Mouse (Mus musculus): ENCODE results near the gene Hsd17b6. TPM values are rescaled to one million over a fixed set of nuclear protein-coding genes. Genes with fewer than 3 reads are reported as not detected.
A peak's percentile ranks its signal among the peaks of the same experiment; 100 is the strongest.

Gene Hsd17b6
- polyA plus RNA-seq, 2 experiments, result not detected

DNA sequence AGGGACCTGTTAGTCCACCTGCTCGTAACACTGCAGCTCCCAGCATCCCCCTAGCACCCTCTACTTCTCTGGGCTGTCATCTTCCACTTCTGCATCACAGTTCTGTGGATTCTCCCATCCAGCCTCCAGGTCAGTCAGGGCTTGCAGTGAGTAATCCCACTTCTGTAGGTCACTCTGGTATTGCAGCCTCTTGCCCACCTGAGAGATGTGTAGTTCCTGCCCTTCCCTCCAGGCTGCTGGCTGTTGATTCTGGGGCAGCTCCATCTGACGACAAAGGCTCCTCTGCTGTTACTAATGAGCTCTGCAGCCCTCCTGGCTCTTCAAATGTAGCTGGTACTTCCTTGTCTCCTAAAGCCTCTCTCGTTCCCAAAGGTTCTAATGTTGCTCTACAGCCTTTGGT is 32.4 kb upstream of the Hsd17b6 start:
- peaks cover 22% of the 10 kb centered on the region for H3K4me1 ChIP-seq (ENCODE audit: control insufficient read depth, insufficient read depth, low read length)
- WGBS, result 75% methylated on average over 3 of the region's 3 CpGs
- peaks cover 64% of the 10 kb centered on the region for H3K36me3 ChIP-seq (ENCODE audit: control insufficient read depth, insufficient read depth, low read length)
- H3K9me3 ChIP-seq (ENCODE audit: control insufficient read depth, low read length), result no peaks in the 10 kb centered on the region
- no peak overlapping the region for H3K4me3 ChIP-seq (replicated peaks; ENCODE audit: low read length)
- TF ChIP-seq POLR2A (IDR thresholded peaks at IDR 0.05; ENCODE audit: borderline replicate concordance, extremely low read depth, insufficient read depth, insufficient read length), result no peak
- H3K9ac ChIP-seq (ENCODE audit: low read depth, low read length, severe bottlenecking), result no peak overlapping the region
- H3K27ac ChIP-seq (replicated peaks; ENCODE audit: low read depth, low read length), result no peak overlapping the region
- no peaks in the 10 kb centered on the region for H3K27me3 ChIP-seq (ENCODE audit: control insufficient read depth, insufficient read depth, low read length)
- no peak for DNase-seq (ENCODE audit: low spot score)
- H3K4me2 ChIP-seq (replicated peaks; ENCODE audit: low read depth, low read length, severe bottlenecking), result no peak overlapping the region
- ATAC-seq (ENCODE audit: low FRiP score, low read depth), result no peak

DNA sequence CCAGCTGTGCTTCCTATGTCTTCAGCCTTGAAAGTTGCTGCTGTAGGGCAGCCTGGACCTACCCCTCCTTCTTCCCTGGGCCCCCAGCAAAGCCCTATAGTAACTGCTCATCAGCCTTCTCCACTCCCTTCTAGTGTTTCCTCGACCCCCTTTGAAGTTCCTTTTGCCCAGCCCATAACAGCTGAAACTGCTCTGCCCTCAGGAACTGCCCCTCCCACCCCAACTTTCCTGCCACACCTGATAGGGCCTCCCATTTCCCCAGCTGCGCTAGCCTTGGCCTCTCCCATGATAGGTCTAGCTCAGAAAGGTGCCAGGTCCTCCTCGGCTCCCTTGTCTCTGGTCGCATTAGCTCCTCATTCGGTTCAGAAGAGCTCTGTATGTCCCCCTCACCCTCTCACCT is 31.8 kb upstream of the Hsd17b6 start:
- peaks cover 57% of the 10 kb centered on the region for H3K36me3 ChIP-seq (ENCODE audit: control insufficient read depth, insufficient read depth, low read length)
- H3K4me3 ChIP-seq (replicated peaks; ENCODE audit: low read length), result no peak overlapping the region
- no peak overlapping the region for H3K27ac ChIP-seq (replicated peaks; ENCODE audit: low read depth, low read length)
- H3K9ac ChIP-seq (ENCODE audit: low read depth, low read length, severe bottlenecking), result peak overlapping the region; percentile 16; the same call in 1 of the 2 replicates
- H3K4me2 ChIP-seq (replicated peaks; ENCODE audit: low read depth, low read length, severe bottlenecking), result no peak overlapping the region
- DNase-seq (ENCODE audit: low spot score), result no peak
- no peaks in the 10 kb centered on the region for H3K27me3 ChIP-seq (ENCODE audit: control insufficient read depth, insufficient read depth, low read length)
- peaks cover 26% of the 10 kb centered on the region for H3K4me1 ChIP-seq (ENCODE audit: control insufficient read depth, insufficient read depth, low read length)
- no peaks in the 10 kb centered on the region for H3K9me3 ChIP-seq (ENCODE audit: control insufficient read depth, low read length)
- TF ChIP-seq POLR2A (IDR thresholded peaks at IDR 0.05; ENCODE audit: borderline replicate concordance, extremely low read depth, insufficient read depth, insufficient read length), result no peak
- ATAC-seq (ENCODE audit: low FRiP score, low read depth), result no peak
- WGBS, result 44% methylated on average over 5 of the region's 5 CpGs

DNA sequence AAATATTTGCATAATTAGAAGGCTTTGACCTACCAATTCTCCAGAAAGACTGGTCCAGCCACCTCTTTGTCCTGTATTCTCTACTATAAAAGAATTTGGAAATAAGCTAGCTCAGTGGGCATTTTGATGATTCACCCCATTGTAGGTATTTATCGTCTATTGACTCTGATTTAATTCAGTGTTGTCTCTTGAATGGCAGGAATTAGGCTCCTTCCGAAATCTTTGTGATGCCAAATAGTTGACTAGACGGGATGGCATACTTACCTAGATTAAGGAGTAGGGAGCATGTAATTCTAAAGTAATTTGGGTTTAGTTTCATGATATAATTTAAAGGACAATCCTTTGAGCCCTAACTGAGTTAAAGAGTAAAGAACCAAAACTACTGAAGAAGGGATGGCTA is 30.5 kb upstream of the Hsd17b6 start:
- Histone ChIP-seq H3K4me3 (replicated peaks; ENCODE audit: low read length) (peak overlapping the region; percentile 12; the same call in 1 of the 2 replicates), H3K4me1 (ENCODE audit: control insufficient read depth, insufficient read depth, low read length) (peaks cover 26% of the 10 kb centered on the region), H3K4me2 (replicated peaks; ENCODE audit: low read depth, low read length, severe bottlenecking) (peak overlapping the region; percentile 21; the same call in 1 of the 2 replicates), H3K36me3 (ENCODE audit: control insufficient read depth, insufficient read depth, low read length) (peaks cover 45% of the 10 kb centered on the region), H3K9me3 (ENCODE audit: control insufficient read depth, low read length) (no peaks in the 10 kb centered on the region), H3K27ac (replicated peaks; ENCODE audit: low read depth, low read length) (no peak overlapping the region), H3K27me3 (ENCODE audit: control insufficient read depth, insufficient read depth, low read length) (no peaks in the 10 kb centered on the region), H3K9ac (ENCODE audit: low read depth, low read length, severe bottlenecking) (no peak overlapping the region)
- 76% methylated on average over 3 of the region's 3 CpGs for WGBS
- ATAC-seq (ENCODE audit: low FRiP score, low read depth), result no peak
- DNase-seq (ENCODE audit: low spot score), result no peak
- no peak for TF ChIP-seq POLR2A (IDR thresholded peaks at IDR 0.05; ENCODE audit: borderline replicate concordance, extremely low read depth, insufficient read depth, insufficient read length)

DNA sequence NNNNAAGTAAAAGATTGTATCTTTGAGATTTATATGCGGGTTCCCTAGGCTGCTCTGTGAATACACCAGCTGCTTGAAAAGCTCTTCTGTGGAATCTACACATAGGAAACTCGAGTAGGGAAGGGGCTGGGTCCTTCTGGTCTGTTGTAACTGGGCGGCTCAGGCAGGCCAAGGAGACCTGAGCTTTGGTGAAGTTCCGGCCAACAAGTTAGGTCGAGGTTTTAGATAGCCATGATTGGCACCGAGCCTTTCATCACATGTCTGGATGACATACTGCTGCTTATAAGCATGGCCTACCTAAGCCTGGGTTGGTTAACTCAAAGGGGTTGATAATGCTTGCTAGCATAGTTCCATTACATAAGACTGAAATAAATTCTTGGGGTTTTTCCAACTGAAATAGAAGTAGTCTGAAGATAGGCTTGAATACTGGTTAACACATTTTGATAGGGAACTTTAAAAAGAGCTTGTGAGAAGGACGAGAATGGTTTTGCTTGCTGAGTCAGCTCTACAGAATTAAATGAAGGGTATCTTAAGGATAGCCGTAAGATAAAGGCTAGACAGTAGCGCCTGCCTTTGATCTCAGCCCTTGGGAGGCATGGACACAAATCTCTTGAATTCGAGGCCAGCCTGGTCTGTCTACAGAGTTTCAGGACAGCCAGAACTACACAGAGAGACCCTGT is 29.5 kb upstream of the Hsd17b6 start:
- H3K9me3 ChIP-seq (ENCODE audit: control insufficient read depth, low read length), result no peaks in the 10 kb centered on the region
- peaks cover 35% of the 10 kb centered on the region for H3K36me3 ChIP-seq (ENCODE audit: control insufficient read depth, insufficient read depth, low read length)
- peak overlapping the region; percentile 68 for H3K4me2 ChIP-seq (replicated peaks; ENCODE audit: low read depth, low read length, severe bottlenecking)
- ATAC-seq (ENCODE audit: low FRiP score, low read depth), result peak; percentile 19; the same call in 1 of the 2 replicates
- peak overlapping the region; percentile 91 for H3K27ac ChIP-seq (replicated peaks; ENCODE audit: low read depth, low read length)
- peak overlapping the region; percentile 99 for H3K9ac ChIP-seq (ENCODE audit: low read depth, low read length, severe bottlenecking)
- peak; percentile 70 for DNase-seq (ENCODE audit: low spot score)
- 5% methylated on average over 10 of the region's 10 CpGs for WGBS
- peaks cover 26% of the 10 kb centered on the region for H3K4me1 ChIP-seq (ENCODE audit: control insufficient read depth, insufficient read depth, low read length)
- H3K4me3 ChIP-seq (replicated peaks; ENCODE audit: low read length), result peak overlapping the region; percentile 97
- TF ChIP-seq POLR2A (IDR thresholded peaks at IDR 0.05; ENCODE audit: borderline replicate concordance, extremely low read depth, insufficient read depth, insufficient read length), result no peak
- H3K27me3 ChIP-seq (ENCODE audit: control insufficient read depth, insufficient read depth, low read length), result no peaks in the 10 kb centered on the region

DNA sequence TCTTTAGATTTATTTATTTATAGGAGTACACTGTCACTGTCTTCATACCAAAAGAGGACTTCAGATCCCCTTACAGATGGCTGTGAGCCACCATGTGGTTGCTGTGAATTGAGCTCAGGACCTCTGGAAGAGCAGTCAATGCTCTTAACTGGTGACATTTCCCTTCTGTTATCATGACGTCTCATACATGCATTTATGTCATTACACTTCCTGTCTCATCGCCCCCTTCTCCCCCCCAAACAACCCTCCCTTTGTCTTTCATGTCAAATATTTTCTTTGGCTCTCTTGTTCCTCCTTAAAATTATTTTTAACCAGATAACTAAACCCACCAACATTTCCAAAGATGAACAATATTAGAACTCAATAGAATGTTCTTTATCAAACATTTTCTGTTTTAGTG is 23.4 kb upstream of the Hsd17b6 start:
- H3K4me1 ChIP-seq (ENCODE audit: control insufficient read depth, insufficient read depth, low read length), result peaks cover 5% of the 10 kb centered on the region
- TF ChIP-seq POLR2A (IDR thresholded peaks at IDR 0.05; ENCODE audit: borderline replicate concordance, extremely low read depth, insufficient read depth, insufficient read length), result no peak
- no peak overlapping the region for H3K9ac ChIP-seq (ENCODE audit: low read depth, low read length, severe bottlenecking)
- ATAC-seq (ENCODE audit: low FRiP score, low read depth) (no peak), DNase-seq (ENCODE audit: low spot score) (no peak)
- H3K4me3 ChIP-seq (replicated peaks; ENCODE audit: low read length), result no peak overlapping the region
- H3K27me3 ChIP-seq (ENCODE audit: control insufficient read depth, insufficient read depth, low read length), result no peaks in the 10 kb centered on the region
- peaks cover 51% of the 10 kb centered on the region for H3K36me3 ChIP-seq (ENCODE audit: control insufficient read depth, insufficient read depth, low read length)
- 83% methylated on average over 2 of the region's 2 CpGs for WGBS
- no peak overlapping the region for H3K27ac ChIP-seq (replicated peaks; ENCODE audit: low read depth, low read length)
- H3K9me3 ChIP-seq (ENCODE audit: control insufficient read depth, low read length), result no peaks in the 10 kb centered on the region
- no peak overlapping the region for H3K4me2 ChIP-seq (replicated peaks; ENCODE audit: low read depth, low read length, severe bottlenecking)

Measured in limb, embryonic 14.5 days (tissue).